Mouse (Mus musculus) megakaryocyte, embryonic 14.5 days (primary cell): Measurements from ENCODE around the gene Zfp541.

Source experiments
- FLI1 ChIP-seq: IDR thresholded peaks from 2 replicates; pipeline ENCODE4 v1.6.1; 2012; ENCODE audit warnings: low read length, inconsistent platforms, mixed read lengths
- GATA1 ChIP-seq: IDR thresholded peaks from 3 replicates; pipeline ENCODE4 v1.6.1; 2012; ENCODE audit warnings: mixed read lengths, low read length, inconsistent platforms, borderline replicate concordance

DNA sequence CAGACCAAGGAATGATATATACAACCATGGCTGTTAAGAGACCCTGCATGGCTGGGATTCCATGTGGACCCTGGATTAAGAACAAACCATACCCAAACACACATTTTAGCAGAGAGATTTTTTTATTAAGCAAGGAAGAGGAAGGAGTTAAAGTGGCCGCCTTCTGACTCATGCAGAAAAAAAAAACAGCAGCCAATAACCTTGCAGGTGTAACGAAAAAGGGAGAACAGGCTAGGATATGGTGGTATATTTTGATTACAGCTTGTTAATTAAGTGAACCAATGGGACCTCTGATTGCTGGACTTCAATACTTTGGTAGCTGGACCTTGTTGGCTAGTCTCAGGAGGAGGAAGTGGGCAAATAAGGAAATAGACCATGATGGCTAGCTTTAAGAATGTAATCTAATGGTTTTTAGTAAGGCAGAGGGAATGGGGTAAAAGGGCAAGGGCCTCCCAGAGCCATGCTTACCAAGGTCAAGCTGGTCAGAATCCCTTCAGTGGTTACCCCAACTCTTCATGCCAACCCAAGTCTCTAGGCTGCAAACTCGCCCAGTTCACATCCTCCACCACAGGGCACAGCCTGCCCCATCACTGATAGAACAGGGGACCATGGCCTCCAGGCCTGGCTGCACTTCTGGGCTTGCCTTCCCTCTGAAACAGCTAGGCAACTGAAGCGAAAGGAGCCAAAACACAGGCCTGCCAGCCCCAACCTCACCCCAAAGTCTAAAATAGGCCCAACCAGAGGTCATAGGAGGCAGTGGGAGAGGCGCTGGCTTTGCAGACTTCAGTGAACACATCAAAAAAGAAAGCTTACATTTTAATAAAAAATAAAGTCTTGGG, 42.1 kb upstream of the Zfp541 start:
- no peak for TF ChIP-seq GATA1
- TF ChIP-seq FLI1: no peak
